Mouse (Mus musculus): ENCODE results near the gene Trim31. TPM values are rescaled to one million over a fixed set of nuclear protein-coding genes. Genes with fewer than 3 reads are reported as not detected.

Gene Trim31
- not detected in 2 replicates for polyA plus RNA-seq (2012; rRNA removed)

DNA sequence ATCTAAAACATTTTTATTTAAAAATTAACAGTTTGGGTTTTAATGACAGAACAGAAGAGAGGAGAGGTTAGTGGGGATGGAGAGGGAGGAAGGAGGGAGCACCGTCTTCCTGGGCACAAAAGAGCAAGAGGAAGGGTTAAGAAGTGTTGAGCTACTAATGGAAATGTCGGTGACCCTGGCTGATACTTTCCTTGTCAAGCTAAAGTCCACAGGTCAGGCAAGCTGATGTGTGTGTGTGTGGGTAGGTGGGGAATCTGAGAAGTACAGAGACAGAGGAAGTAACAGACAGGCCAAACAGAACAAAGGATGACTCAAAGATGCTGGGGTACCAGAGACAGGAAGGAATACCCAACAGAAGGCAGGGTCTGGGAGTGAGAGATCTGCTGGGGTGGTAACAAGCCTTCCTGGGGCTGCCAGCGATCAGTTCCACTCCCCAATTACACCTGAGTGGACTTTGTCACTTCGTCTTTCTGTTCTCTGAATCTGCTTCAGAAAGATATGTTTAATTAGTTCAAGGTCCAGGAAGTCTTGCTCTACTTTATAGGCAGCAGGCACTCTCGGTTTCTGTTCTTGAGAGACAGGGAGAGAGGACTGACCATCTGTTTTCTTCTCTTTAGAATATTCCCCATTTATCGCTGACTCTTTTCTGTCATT is at the start of gene Trim31:
Trim31 (plus strand) TSS at position 567 of the 654 bp plus-strand sequence.

DNA sequence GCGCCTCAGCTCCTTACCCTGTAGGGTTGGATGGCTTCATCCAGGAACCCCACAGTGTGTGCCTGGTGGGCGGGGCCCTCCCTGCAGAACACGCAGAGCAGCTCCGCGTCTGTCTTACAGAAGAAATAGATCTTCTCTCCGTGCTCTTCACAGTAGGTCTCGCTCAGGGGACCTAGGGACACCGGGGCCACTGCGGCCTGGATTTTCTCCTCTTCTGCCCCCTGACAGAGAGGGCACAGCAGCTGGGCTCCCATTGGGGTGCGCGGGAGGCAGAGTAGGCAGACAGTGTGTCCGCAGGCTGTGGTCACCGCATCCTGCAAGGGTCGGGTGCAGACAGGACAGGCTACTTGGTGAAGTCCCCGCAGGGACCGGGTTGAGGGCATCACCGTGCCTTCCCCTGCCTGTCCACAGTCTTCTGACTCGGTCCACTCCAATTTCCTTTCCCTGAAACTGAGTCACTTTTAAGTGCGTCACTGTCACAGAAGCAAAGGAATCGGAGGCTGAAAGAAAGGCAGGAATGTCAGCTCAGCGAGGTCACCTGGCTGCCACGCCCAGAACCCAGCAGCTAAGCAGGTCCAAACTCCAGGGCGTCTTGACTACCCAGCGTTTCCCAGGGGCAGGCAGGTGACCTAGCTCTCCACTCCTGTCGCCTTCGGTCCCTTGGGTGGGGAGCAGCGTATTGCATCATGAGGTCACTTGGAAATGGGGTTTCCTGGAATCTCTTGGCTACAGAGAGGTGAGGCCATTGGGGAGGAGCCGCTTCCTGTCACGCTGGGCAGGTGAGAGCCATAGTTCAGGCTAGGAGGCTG is 31.0 kb upstream of the Trim31 start, which contains the start of gene Trim15:
Trim15 (minus strand) TSS at position 492 of the 809 bp plus-strand sequence.

DNA sequence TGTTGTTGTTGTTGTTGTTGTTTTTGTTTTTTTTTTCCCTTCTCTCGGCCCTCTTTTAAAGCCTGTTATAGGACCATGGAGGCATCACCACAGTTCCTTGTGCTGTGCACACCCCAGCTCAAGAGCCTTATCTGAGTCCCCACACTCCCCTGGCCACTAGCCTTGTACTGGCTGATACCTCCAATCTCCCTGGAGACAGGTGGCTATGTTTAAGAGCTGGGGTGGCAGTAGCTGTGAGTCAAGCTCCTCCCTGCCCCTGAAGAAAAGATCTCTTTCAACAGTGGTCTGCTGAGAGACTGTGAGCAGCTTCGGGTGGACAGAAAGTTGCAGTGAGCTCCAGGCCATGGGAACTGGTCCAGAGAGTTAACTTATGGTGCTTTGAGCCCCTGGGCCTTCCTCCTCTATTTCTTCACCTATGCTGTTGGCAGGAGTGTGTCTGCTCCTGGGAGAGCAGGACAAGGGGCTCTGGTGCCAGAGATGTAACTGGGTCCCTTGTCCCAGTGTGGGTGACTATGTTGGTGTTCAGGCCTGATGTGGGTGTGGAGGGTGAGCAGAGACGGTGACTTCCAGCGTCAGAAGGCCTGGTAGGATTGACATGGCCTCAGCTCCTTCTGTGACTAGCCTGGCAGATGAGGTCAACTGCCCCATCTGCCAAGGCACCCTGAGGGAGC is 28.5 kb upstream of the Trim31 start, which contains the start of gene Trim10:
Trim10 (plus strand) TSS at position 291 of the 671 bp plus-strand sequence.

DNA sequence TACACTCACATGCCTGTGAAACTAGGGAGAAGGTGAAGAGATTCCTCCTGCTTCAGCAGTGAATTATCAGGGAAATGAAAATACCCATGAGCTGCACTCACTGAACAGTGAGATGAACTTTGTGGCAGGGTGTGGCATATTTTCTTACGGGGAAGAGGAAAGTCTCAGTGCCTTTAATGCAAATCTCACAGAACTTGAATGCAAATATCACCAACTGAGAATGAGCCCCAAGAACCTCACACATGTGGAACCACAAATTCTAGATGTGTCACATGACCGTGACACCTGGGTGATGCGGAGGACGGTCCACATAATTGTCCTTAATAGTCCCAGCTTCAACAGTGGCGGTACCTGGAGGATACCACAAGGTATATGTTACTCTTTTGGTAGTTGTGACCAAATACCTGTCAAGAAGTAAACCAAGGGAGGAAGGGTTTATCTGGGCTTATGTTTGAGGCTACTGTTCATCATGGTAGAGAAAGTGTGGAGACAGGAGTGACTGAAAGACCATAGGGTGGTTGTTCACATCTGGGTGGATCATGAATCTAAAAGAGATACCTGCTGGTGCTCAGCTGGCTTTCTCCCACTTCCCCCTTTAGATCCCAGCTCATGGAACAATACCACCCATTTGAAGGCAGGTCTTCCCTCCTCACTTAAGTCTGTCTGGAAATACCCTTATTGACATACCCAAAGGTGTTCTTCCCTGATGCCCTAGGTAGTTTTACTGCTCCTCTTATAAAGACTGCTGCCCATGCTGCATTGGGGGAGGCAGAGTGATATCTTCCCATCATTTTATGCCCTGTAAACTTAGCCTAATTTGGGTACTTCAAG is 7.6 kb upstream of the Trim31 start, which contains the start of gene Trim40:
Trim40 (minus strand) TSS at position 51 of the 831 bp plus-strand sequence.

DNA sequence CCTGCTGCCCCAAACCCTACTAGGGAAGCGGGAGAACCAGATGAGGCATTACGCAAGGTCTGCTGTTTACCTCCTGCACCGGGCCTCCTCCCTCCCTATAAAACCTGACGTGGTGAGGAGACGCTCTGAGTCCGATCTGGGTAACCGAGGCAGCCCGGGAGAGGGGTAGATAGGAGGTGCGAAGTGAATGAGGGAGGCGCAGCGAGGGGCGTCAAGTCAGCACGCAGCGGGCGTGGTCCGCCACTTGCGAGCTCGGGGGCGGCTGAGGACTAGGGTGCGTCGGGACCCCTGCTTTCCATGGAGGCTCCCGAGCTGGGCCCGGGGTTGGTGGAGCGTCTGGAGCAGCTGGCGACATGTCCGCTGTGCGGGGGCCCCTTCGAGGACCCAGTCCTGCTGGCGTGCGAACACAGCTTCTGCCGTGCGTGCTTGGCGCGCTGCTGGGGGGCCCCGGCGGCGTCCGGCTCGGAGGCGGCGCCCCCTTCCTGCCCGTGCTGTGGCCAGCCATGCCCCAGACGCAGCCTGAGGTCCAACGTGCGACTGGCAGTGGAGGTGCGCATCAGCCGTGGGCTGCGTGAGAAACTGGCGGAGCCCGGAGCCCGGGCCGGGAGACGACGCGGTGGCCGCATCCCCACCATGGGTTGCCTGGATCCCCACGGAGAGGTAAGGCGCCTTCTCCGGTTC is 45.0 kb downstream of the Trim31 start, which contains the start of gene Rnf39:
Rnf39 (plus strand) TSS at position 128 of the 681 bp plus-strand sequence.

DNA sequence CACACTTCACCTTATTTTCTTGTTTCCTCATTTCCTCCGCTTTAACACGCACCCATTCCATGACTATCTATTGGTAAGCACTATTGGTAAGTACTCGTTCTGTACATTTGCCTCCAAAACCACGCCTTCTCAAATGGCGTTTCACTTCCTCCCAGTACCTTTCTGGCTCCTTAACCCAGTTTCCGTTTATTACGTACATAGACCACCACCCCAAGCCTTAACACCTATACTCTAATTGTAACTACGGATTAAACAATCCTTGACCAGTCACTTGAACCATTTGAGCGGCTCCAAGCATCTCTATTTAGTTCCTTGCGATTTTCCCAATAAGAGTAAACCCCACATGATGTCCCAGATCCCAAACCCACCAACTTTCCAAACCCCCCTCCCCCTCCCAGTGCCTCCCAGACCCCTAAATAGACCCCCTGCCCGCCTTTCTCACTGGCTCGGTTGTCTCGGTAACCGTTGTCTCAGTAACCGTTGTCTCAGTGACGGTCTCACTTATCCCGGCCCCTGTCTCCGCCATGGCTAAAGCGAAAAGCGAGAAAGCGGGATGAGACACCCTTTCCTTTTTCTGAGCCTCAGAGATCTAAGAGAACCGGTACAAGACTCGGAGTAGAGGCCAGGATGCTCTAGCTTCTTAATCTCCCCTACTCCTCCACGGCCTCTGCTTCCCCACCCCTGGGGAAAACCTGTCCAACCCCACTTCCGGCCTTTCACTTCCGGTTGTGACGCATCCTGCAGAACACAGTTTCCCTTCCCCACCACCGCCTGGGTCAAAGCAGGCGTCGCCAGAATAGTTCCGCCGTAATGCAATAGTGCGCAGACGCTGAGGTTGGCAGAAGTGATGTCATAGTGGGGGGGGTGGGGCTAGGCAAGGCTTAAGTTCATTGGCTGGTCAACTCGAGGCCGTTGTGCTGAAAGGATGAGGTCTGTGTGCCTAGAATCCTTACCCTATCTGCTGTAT is 53.3 kb downstream of the Trim31 start, which contains the start of gene Ppp1r11:
Ppp1r11 (minus strand) TSS at position 761 of the 967 bp plus-strand sequence.

DNA sequence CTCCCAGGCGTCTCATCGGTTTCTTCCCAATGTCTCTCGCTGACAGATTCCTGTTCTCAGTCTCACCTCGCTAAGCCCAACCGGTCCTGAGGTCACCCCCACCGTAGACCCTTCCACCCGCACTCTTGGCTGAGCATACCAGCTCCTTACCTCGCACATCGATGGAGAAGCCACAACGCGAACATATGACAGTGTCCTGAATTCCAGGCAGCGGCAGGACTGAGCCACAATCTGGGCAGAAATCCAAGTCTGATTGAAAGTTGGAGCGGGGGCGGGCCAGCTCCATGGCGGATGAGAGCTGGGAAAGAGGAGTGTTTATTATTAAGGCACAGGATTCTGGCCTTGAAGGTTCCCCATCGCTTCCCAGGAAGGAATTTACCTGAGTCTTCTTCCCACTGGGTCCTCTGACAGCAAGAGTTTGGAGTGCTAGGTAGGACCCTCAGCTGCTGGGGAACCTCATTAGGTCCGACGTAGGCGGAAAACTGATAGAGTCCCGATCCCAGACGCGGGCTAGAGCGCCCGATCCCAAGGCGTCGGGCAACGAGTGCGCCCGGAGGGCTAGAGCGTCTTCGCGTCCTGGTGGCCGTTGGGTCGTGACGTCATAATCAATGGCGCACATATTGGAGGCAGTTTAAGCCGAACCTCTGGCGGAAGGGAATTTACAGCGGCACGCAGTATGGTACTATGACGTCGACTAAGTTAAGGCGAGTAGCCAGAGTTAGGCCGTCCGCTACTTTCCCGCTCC is 60.3 kb downstream of the Trim31 start, which contains the start of the genes Znrd1 and Znrd1as:
Znrd1 (minus strand) TSS at position 561 of the 745 bp plus-strand sequence.
Znrd1as (plus strand) TSS at position 594 of the 745 bp plus-strand sequence.

Other genes with a start within 250 kb of the Trim31 start
- gene H2-M1, start 225.9 kb upstream of the Trim31 start, polyA plus RNA-seq (2012; rRNA removed) = not detected in 2 replicates
- not detected in 2 replicates for gene H2-M10.5, start 125.2 kb upstream of the Trim31 start, polyA plus RNA-seq (2012; rRNA removed)
- not detected in 2 replicates for gene H2-M10.6, start 85.9 kb upstream of the Trim31 start, polyA plus RNA-seq (2012; rRNA removed)
- 40.5 and 46.1 TPM in 2 replicates for gene Trim26, start 61.0 kb upstream of the Trim31 start, polyA plus RNA-seq (2012; rRNA removed)
- 0.08 and 0.12 TPM in 2 replicates for gene Trim15, start 30.9 kb upstream of the Trim31 start, polyA plus RNA-seq (2012; rRNA removed)
- 8.1 and 10.7 TPM in 2 replicates for gene Trim10, start 28.5 kb upstream of the Trim31 start, polyA plus RNA-seq (2012; rRNA removed)
- not detected in 2 replicates for gene Trim40, start 8.0 kb upstream of the Trim31 start, polyA plus RNA-seq (2012; rRNA removed)
- 0.15 and 0.22 TPM in 2 replicates for gene Rnf39, start 44.8 kb downstream of the Trim31 start, polyA plus RNA-seq (2012; rRNA removed)
- gene Ppp1r11, start 53.6 kb downstream of the Trim31 start, polyA plus RNA-seq (2012; rRNA removed) = 147 and 182 TPM in 2 replicates
- gene Znrd1, start 60.4 kb downstream of the Trim31 start, polyA plus RNA-seq (2012; rRNA removed) = 62.0 and 77.5 TPM in 2 replicates
- 7.1 and 7.4 TPM in 2 replicates for gene Znrd1as, start 60.5 kb downstream of the Trim31 start, polyA plus RNA-seq (2012; rRNA removed)
- gene 2410137M14Rik, start 83.1 kb downstream of the Trim31 start, polyA plus RNA-seq (2012; rRNA removed) = 0.61 and 0.72 TPM in 2 replicates
- gene H2-M5, start 91.4 kb downstream of the Trim31 start, polyA plus RNA-seq (2012; rRNA removed) = 8.8 and 11.2 TPM in 2 replicates
- gene Zfp57, start 103.0 kb downstream of the Trim31 start, polyA plus RNA-seq (2012; rRNA removed) = 133 and 194 TPM in 2 replicates
- gene Mog, start 125.3 kb downstream of the Trim31 start, polyA plus RNA-seq (2012; rRNA removed) = not detected in 2 replicates
- gene Gabbr1, start 147.8 kb downstream of the Trim31 start, polyA plus RNA-seq (2012; rRNA removed) = 73.5 and 100.0 TPM in 2 replicates
- not detected in 2 replicates for gene Olfr90, start 190.4 kb downstream of the Trim31 start, polyA plus RNA-seq (2012; rRNA removed)
- gene Olfr91, start 200.2 kb downstream of the Trim31 start, polyA plus RNA-seq (2012; rRNA removed) = not detected in 2 replicates
- not detected in 2 replicates for gene Olfr92, start 222.0 kb downstream of the Trim31 start, polyA plus RNA-seq (2012; rRNA removed)

All from central nervous system, embryonic 11.5 days (tissue).